Mouse (Mus musculus): Measurements from ENCODE around the gene Stard10.

GRCm38 (mm10) chr7:101377741-101378262 lies 60.9 kb downstream of the Stard10 start:
- TF ChIP-seq CTCF (IDR thresholded peaks at IDR 0.05; ENCODE audit: borderline replicate concordance, insufficient read depth, low read length): no peak
- TF ChIP-seq POLR2A (IDR thresholded peaks at IDR 0.05; ENCODE audit: low read depth, low read length): no peak

All from embryonic fibroblast, embryonic 13.5 days (primary cell).